Mouse (Mus musculus): ENCODE data around the gene Prkaa1. TPM values are rescaled to one million over a fixed set of nuclear protein-coding genes. Genes with fewer than 3 reads are reported as not detected.
"Not testable (repeated sequence)": the region's sequence is repeated elsewhere in the genome, so short reads cannot be mapped to it uniquely, and the experiment has no call there.

The Prkaa1 gene
- polyA plus RNA-seq, 1 experiment from 2014 or later, result 14.8 TPM

GRCm38 (mm10) chr15:5117031-5117601, 26.5 kb upstream of the Prkaa1 start:
- peak overlapping the region; percentile 78 for H3K4me2 ChIP-seq
- H3K4me1 ChIP-seq, result peaks cover 26% of the 10 kb centered on the region
- H3K4me3 ChIP-seq, result peak overlapping the region; percentile 74
- H3K27ac ChIP-seq, result peak overlapping the region; percentile 86
- H3K9me3 ChIP-seq, result no peaks in the 10 kb centered on the region
- WGBS, result 3% methylated on average over 22 of the region's 22 CpGs
- ATAC-seq (replicated peaks), result no peak; the same call in 1 of the 2 replicates
- peaks cover 33% of the 10 kb centered on the region for H3K36me3 ChIP-seq (replicated peaks)
- H3K9ac ChIP-seq, result peak overlapping the region; percentile 73
- H3K27me3 ChIP-seq (replicated peaks), result no peaks in the 10 kb centered on the region

DNA sequence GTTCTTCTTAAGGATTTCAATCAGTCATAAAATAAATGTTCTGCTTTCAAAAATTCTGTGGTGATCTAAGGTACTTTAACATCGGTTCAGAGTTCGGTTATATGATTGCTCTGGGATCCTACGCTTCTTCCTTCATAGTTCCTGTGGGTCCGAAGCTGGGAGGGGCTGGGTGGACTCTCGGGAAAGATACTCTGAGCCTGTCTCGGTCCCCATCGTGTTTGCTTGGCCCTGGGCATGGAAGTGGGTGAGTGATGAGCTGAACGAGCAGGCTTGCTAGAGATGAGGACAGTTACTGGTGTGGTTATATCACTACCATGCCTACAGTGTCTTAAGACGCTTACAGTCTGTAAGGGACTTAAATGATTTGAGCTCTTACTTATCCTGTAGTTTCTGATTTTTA, 25.0 kb upstream of the Prkaa1 start:
- Histone ChIP-seq H3K4me2 (no peak overlapping the region), H3K4me1 (peaks cover 26% of the 10 kb centered on the region), H3K9me3 (no peaks in the 10 kb centered on the region), H3K27ac (no peak overlapping the region), H3K36me3 (replicated peaks) (peaks cover 40% of the 10 kb centered on the region), H3K4me3 (no peak overlapping the region), H3K27me3 (replicated peaks) (no peaks in the 10 kb centered on the region), H3K9ac (no peak overlapping the region)
- 91% methylated on average over 9 of the region's 9 CpGs for WGBS
- ATAC-seq (replicated peaks), result no peak

DNA sequence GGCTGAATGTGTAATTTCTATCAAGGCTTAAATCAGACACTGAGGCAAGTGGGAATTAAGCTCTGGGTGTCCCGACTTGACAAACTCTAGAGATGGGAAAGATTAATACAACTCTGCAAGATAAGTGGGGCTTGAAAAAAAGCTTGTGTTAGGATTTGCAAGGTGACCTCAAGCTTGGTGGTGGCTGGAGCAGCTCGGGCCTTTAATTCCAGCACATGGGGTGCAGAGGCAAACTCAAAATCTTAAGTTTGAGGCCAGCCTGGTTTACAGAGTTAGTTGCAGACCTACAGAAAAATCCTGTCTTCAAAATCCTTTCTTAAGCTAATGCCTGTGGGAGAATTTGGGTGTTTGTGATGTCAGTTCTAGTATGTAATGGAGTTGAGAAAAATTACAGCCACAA, 24.5 kb upstream of the Prkaa1 start:
- H3K9me3 ChIP-seq, result no peaks in the 10 kb centered on the region
- WGBS, result 98% methylated on average over 2 of the region's 2 CpGs
- H3K4me3 ChIP-seq, result no peak overlapping the region
- H3K4me2 ChIP-seq, result no peak overlapping the region
- H3K9ac ChIP-seq, result no peak overlapping the region
- H3K27me3 ChIP-seq (replicated peaks), result no peaks in the 10 kb centered on the region
- H3K27ac ChIP-seq, result no peak overlapping the region
- ATAC-seq (replicated peaks), result no peak
- H3K36me3 ChIP-seq (replicated peaks), result peaks cover 40% of the 10 kb centered on the region
- H3K4me1 ChIP-seq, result peaks cover 26% of the 10 kb centered on the region

DNA sequence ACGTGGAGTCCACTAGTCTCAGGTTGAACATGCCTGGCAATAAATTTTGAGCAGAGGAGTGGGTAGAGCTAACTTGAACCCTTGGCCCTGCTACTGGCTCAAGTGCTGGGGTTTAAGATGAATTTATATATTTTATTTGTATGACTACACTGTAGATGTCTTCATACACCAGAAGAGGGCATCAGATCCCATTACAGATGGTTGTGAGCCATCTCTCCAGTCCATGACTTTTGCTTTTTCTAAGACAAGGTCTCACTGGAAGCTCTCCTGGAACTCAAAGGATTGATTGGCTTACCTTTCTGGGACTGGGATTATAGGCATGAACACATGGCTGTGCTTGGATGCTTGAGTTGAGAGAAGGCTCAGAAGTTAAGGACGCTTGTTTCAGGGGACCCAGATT, 24.0 kb upstream of the Prkaa1 start:
- H3K9ac ChIP-seq, result no peak overlapping the region
- peaks cover 45% of the 10 kb centered on the region for H3K36me3 ChIP-seq (replicated peaks)
- no peaks in the 10 kb centered on the region for H3K9me3 ChIP-seq
- no peaks in the 10 kb centered on the region for H3K27me3 ChIP-seq (replicated peaks)
- WGBS, result 93% methylated on average over 2 of the region's 2 CpGs
- ATAC-seq (replicated peaks), result no peak
- H3K4me2 ChIP-seq, result no peak overlapping the region
- H3K27ac ChIP-seq, result no peak overlapping the region
- peaks cover 26% of the 10 kb centered on the region for H3K4me1 ChIP-seq
- no peak overlapping the region for H3K4me3 ChIP-seq

DNA sequence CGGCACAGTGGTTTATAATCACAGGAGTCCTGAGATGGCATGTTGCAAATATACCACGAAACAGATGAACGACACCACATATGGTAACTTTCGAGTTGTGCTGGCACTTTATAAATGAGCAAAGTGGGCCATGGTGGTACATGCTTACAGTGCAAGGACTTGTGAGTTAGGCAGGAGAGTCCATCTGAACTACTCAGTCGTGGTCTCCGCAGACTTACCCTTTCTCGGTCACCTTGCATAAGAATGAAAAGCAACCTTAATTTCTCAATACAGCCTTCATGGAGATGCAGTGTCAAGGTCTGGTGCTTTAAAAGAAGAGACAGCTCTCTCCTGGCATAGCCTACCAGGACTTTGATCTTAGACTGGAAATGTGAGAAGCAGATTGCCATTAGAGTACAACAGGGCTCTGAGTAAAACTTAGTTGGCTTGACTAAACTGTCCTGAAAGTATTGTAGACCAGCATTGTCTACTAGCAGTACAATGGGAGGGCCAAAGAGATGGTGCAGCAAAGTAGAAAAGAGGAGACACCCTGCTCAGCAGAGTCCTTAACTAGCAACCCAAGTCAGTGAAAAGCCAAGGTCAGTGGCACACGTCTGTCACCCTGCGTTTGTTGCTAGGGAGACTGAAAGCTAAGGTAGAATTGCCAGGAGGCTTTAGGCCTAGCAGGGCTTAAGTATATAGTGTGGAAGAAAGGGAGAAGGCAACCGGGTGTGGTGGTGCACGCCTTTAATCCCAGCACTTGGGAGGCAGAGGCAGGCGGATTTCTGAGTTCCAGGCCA, 21.9 kb upstream of the Prkaa1 start:
- Histone ChIP-seq H3K9ac (no peak overlapping the region), H3K4me3 (no peak overlapping the region), H3K36me3 (replicated peaks) (peaks cover 48% of the 10 kb centered on the region), H3K4me2 (no peak overlapping the region), H3K27ac (no peak overlapping the region), H3K27me3 (replicated peaks) (no peaks in the 10 kb centered on the region), H3K4me1 (peaks cover 15% of the 10 kb centered on the region), H3K9me3 (no peaks in the 10 kb centered on the region)
- 87% methylated on average over 12 of the region's 12 CpGs for WGBS
- no peak for ATAC-seq (replicated peaks)

- Histone ChIP-seq H3K9me3 (no peaks in the 10 kb centered on the region), H3K27ac (no peak overlapping the region), H3K9ac (no peak overlapping the region), H3K27me3 (replicated peaks) (no peaks in the 10 kb centered on the region), H3K4me2 (no peak overlapping the region), H3K36me3 (replicated peaks) (peaks cover 20% of the 10 kb centered on the region), H3K4me1 (no peaks in the 10 kb centered on the region), H3K4me3 (no peak overlapping the region)
- ATAC-seq (replicated peaks), result no peak
- WGBS, result 79% methylated on average over 4 of the region's 4 CpGs
These were observed 17.2 kb upstream of the Prkaa1 start for GRCm38 (mm10) chr15:5126456-5126855.

DNA sequence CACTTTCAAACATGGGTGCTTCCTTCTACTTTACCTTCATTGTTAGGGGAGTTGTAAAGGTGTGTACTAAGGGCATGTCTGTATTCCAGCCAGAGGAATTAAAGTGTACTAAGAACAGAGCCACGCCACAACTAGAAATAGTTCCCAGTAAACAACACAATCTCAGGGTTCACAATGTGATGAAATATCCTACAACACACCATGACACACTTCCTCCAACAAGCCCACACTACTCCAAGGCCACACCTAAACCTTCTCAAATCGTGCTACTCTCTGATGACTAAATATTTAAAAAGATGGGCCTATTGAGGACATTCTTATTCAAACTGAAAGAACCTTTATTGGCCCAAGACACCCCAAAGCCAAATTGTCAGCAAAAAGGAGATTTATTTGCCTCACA, 16.2 kb upstream of the Prkaa1 start:
- Histone ChIP-seq H3K9me3 (no peaks in the 10 kb centered on the region), H3K27me3 (replicated peaks) (no peaks in the 10 kb centered on the region), H3K9ac (no peak overlapping the region), H3K36me3 (replicated peaks) (peaks cover 15% of the 10 kb centered on the region), H3K4me3 (no peak overlapping the region), H3K4me1 (no peaks in the 10 kb centered on the region), H3K27ac (no peak overlapping the region), H3K4me2 (no peak overlapping the region)
- 87% methylated on average over 2 of the region's 2 CpGs for WGBS
- no peak for ATAC-seq (replicated peaks)

DNA sequence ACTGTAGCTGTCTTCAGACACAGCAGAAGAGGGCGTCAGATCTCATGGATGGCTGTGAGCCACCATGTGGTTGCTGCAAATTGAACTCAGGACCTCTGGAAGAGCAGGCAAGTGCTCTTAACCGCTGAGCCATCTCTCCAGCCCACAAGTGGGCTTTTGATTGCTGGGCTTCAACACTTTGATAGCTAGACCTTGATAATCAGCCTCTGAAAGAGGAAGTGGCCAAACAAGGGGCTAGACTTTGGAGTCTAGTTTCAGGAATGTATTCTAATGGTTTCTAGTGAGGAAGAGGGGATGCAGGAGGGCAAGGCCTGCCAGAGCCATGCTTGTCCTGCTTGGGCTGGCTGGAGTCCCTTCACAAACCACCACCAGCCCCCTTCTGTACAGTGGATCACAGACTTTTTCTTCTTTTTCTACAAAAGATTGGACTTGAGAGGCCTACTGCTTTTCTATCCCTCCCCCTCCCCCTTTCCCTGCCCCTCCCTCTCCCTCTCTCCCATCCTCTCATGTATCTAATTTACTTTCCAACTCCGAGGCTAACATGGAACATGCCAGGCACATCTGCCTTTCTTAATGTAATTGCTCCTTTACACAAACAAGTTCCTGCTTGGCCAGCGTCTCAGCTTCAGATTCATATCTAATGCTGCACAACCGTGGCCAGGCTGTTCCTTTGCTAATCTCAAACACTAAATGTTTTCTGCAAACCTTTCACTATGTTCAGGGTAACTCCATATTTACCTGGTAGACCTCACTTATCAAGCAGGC, 15.3 kb upstream of the Prkaa1 start:
- Histone ChIP-seq H3K9ac (no peak overlapping the region), H3K27me3 (replicated peaks) (no peaks in the 10 kb centered on the region), H3K9me3 (no peaks in the 10 kb centered on the region), H3K27ac (no peak overlapping the region), H3K36me3 (replicated peaks) (peaks cover 10% of the 10 kb centered on the region), H3K4me1 (no peaks in the 10 kb centered on the region), H3K4me2 (no peak overlapping the region), H3K4me3 (no peak overlapping the region)
- ATAC-seq (replicated peaks), result no peak
- 86% methylated on average over 5 of the region's 5 CpGs for WGBS

GRCm38 (mm10) chr15:5129111-5129805, 14.4 kb upstream of the Prkaa1 start:
- Histone ChIP-seq H3K9ac (no peak overlapping the region), H3K27me3 (replicated peaks) (no peaks in the 10 kb centered on the region), H3K36me3 (replicated peaks) (peaks cover 7% of the 10 kb centered on the region), H3K4me2 (no peak overlapping the region), H3K4me3 (no peak overlapping the region), H3K27ac (no peak overlapping the region), H3K4me1 (no peaks in the 10 kb centered on the region), H3K9me3 (no peaks in the 10 kb centered on the region)
- WGBS, result 91% methylated on average over 12 of the region's 12 CpGs
- no peak for ATAC-seq (replicated peaks)

DNA sequence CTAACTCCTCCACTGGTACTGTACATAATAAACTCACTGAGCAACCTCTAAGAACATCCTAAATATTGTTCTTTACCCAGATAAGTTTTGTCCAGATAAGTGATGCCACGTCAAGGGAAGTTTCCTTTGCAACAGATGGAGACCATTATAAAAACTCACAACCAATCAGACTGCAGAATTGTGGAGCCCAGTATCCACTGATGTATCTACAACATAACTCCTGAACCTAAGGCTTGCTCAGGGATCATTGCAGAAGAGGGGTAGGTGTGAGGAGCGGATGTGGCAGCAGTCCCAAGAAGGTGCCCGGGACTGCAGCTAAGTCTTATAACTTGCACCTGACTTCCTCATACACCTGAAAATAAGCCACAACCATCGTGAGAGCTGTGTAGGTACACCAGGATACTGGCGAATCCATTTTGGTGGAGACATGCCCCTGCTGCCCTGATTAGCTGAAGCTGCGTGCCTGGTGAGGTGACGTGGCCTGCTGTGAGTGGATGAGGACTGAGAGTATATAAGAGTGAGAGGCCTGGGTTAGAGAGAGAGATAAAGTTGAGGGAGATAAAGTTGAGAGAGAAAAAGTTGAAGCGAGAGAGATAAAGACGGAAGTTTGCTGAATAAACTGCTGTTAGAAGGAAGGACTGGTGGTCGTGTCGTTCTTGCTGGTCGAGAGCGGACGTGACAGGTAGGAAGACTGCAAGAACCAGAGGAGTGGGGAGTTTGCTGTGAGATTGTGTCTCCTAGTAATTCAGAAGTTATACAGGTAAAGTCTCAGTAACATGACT, 12.6 kb upstream of the Prkaa1 start:
- 92% methylated on average over 14 of the region's 14 CpGs for WGBS
- not testable (repeated sequence) for H3K9me3 ChIP-seq; ATAC-seq (replicated peaks)

GRCm38 (mm10) chr15:5133301-5133700, 10.4 kb upstream of the Prkaa1 start:
- Histone ChIP-seq H3K27me3 (replicated peaks) (no peaks in the 10 kb centered on the region), H3K9ac (no peak overlapping the region), H3K4me1 (no peaks in the 10 kb centered on the region), H3K9me3 (no peaks in the 10 kb centered on the region), H3K4me3 (no peak overlapping the region), H3K36me3 (replicated peaks) (no peaks in the 10 kb centered on the region), H3K27ac (no peak overlapping the region), H3K4me2 (no peak overlapping the region)
- no peak for ATAC-seq (replicated peaks)
- WGBS, result 57% methylated on average over 3 of the region's 3 CpGs

More for the DNA sequence above, 12.6 kb upstream of the Prkaa1 start:
- not testable (repeated sequence) for H3K36me3 ChIP-seq (replicated peaks); H3K4me3 ChIP-seq; H3K4me1 ChIP-seq; H3K4me2 ChIP-seq; H3K9ac ChIP-seq; H3K27me3 ChIP-seq (replicated peaks); H3K27ac ChIP-seq
